Mouse (Mus musculus) cerebellum, adult 2 months (tissue): ENCODE measurements around the gene Igfbp7. TPM values are rescaled to one million over a fixed set of nuclear protein-coding genes. Genes with fewer than 3 reads are reported as not detected.

ENCODE experiments used
- DNase-seq, 2 experiments: peaks; one replicate each; pipeline ENCODE4 v3.0.0; 2021
- H3K27ac ChIP-seq: fragments of 200-500 bp; 2 replicates; pipeline ENCODE4 v1.5.1; 2012; ENCODE audit warnings: low read length, control low read depth, inconsistent platforms; ENCODE audit not compliant: insufficient read depth
- H3K27me3 ChIP-seq: fragments of 200-500 bp; 2 replicates; pipeline ENCODE4 v1.6.1; 2012; ENCODE audit warnings: inconsistent platforms, mild to moderate bottlenecking, low read length, moderate library complexity; ENCODE audit not compliant: control insufficient read depth, insufficient read depth
- H3K4me1 ChIP-seq: fragments of 200-500 bp; 2 replicates; pipeline ENCODE4 v1.6.1; 2011; ENCODE audit warnings: low read length; ENCODE audit not compliant: control insufficient read depth, insufficient read depth
- H3K4me3 ChIP-seq: fragments of 200-500 bp; replicated peaks from 2 replicates; pipeline ENCODE3; 2011; ENCODE audit warnings: mild to moderate bottlenecking, low read depth, low read length, control low read depth; ENCODE audit not compliant: insufficient read depth
- CTCF ChIP-seq: fragments of 200-500 bp; IDR thresholded peaks from 2 replicates; pipeline ENCODE4 v1.5.1; 2011; ENCODE audit warnings: low read depth, mild to moderate bottlenecking, control low read depth, low read length, moderate library complexity, borderline replicate concordance; ENCODE audit not compliant: insufficient read depth
- POLR2A ChIP-seq: fragments of 200-500 bp; IDR thresholded peaks from 2 replicates; pipeline ENCODE4 v1.6.1; 2011; ENCODE audit warnings: low read length, control low read depth, borderline replicate concordance; ENCODE audit not compliant: insufficient read depth
- WGBS: fragments of 180-500 bp; shearing (Covaris S2); methylation state at CpG from one replicate; pipeline ENCODE4 v1.1.7; 2018; 5-methylcytosine and 5-hydroxymethylcytosine counted together
- polyA plus RNA-seq: library from polyadenylated mRNA; depleted of rRNA; stranded (reverse); fragments of >200 nt; gene quantifications from 2 replicates; pipeline ENCODE4 v1.2.3, GENCODE M21; 2012

Igfbp7 gene
- polyA plus RNA-seq, 1 experiment = 82.5 TPM

DNA sequence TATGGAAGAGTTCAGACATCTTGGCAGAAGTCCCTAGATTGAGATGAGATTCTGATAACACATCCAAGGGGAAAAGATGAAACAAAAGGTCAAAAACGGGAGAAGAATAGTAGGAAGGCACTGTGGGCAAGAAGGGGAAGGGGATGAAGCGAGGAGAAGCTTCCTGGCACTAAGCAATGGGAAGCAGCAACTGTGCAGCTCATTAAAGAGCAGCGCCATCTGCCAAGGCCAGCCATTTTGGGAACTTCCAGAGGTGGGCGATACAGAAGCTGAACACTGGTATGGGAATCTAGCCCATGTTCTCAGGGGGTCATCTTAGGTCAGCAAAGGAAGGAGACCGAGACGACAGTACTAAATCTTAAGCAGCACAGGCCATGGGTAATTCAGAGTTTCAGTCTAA is 44.2 kb downstream of the Igfbp7 start:
- H3K4me1 ChIP-seq = no peaks in the 10 kb centered on the region
- 83% methylated on average over 6 of the region's 6 CpGs for WGBS
- no peak overlapping the region for H3K4me3 ChIP-seq
- no peaks in the 10 kb centered on the region for H3K27me3 ChIP-seq
- no peak for TF ChIP-seq CTCF
- no peak for TF ChIP-seq POLR2A
- DNase-seq = no peak
- no peak overlapping the region for H3K27ac ChIP-seq

- TF ChIP-seq CTCF (no peak), POLR2A (no peak)
- no peaks in the 10 kb centered on the region for H3K4me1 ChIP-seq
- H3K27me3 ChIP-seq = no peaks in the 10 kb centered on the region
- 61% methylated on average over 3 of the region's 3 CpGs for WGBS
- DNase-seq = no peak
- H3K27ac ChIP-seq = no peak overlapping the region
- H3K4me3 ChIP-seq = no peak overlapping the region
Measured at GRCm38 (mm10) chr5:77362120-77362519, 45.7 kb downstream of the Igfbp7 start.

DNA sequence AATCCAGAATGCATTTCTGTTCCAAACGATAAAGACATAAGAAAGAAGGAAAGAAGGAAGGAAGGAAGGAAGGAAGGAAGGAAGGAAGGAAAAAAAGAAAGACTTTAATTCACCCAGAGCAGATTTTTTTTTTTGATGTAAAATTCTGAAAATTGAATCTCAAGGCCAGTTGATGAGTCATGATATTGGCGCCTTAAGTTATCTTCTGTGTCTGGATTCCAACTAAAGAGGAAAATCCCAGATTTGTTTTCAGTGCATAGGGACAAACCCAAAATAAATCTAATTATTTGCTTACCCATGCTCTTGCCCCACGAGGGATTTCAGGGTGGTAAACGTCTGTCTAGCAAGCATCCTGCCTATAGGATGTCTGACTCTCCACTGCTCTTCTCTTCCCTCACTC is 46.8 kb downstream of the Igfbp7 start:
- DNase-seq = no peak
- WGBS = 67% methylated on average over 4 of the region's 4 CpGs
- Histone ChIP-seq H3K4me1 (no peaks in the 10 kb centered on the region), H3K27ac (no peak overlapping the region), H3K27me3 (no peaks in the 10 kb centered on the region), H3K4me3 (no peak overlapping the region)
- no peak for TF ChIP-seq CTCF
- no peak for TF ChIP-seq POLR2A

GRCm38 (mm10) chr5:77359971-77360370 is 47.9 kb downstream of the Igfbp7 start:
- Histone ChIP-seq H3K27ac (no peak overlapping the region), H3K27me3 (no peaks in the 10 kb centered on the region), H3K4me3 (no peak overlapping the region), H3K4me1 (no peaks in the 10 kb centered on the region)
- DNase-seq = no peak
- TF ChIP-seq POLR2A = no peak
- TF ChIP-seq CTCF = no peak
- WGBS = 96% methylated on average over 4 of the region's 4 CpGs

DNA sequence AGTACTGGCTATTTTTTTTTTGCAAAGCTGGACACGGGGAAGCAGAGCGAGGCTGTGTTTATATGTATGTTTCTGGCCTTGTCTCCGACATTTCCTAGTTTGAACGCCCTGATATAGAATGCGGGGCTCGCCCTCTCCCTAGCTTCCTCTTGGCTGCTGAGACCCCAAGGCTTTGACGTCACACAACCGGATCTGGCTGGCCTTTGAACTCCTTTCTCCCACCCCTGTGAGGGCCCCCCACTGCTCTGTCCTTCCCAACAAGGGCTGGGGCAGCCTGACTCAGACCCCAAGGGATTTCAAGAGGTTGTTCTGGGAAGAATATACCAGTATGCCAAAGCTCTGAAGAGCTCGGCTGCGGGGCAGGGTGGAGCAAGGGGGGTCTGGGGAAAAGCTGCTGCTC is 49.5 kb downstream of the Igfbp7 start:
- Histone ChIP-seq H3K4me3 (no peak overlapping the region), H3K27ac (no peak overlapping the region), H3K27me3 (no peaks in the 10 kb centered on the region), H3K4me1 (no peaks in the 10 kb centered on the region)
- WGBS = 12% methylated on average over 10 of the region's 10 CpGs
- TF ChIP-seq POLR2A = no peak
- no peak for DNase-seq

DNA sequence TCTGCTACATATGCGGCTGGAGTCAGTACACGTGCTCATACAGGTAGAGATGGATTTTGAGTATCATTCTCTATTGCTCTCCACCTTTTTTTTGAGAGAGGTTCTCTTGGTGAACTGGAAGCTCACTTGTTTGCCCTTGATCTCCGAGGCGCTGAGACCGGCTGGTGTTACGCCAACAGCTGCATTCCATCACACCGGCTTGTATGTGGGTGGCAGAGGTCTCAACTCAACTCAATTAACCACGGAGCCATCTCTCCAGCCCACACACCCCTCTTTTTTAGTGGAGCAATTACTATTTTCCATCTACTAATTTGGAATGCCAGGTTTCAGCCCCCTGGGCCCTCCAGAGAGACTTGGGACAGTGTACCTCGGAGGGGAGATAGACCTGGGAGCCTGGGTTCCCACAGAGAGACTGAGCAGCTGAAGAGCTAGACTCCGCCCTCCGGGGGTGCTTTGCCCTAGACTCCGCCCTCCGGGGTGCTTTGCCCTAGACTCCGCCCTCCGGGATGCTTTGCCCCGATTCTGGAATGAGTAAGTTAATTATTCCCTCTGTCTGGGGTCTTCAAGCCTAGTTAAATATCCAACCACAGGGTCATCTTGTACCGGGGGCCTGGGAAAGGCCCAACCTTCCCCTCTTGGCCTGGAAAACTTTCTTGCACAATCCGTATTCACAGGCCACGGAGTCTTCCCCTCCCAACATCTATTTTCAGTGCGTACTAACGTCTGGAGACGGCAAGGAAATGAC is 50.3 kb downstream of the Igfbp7 start:
- no peak overlapping the region for H3K27ac ChIP-seq
- peak in 1 of 2 experiments; percentile 13 for DNase-seq
- peak overlapping the region; percentile 51 for H3K4me3 ChIP-seq
- H3K27me3 ChIP-seq = no peaks in the 10 kb centered on the region
- no peaks in the 10 kb centered on the region for H3K4me1 ChIP-seq
- TF ChIP-seq POLR2A (no peak), CTCF (no peak)
- 31% methylated on average over 22 of the region's 22 CpGs for WGBS

GRCm38 (mm10) chr5:77355307-77356265 is 52.3 kb downstream of the Igfbp7 start:
- Histone ChIP-seq H3K27me3 (no peaks in the 10 kb centered on the region), H3K27ac (no peak overlapping the region), H3K4me3 (no peak overlapping the region), H3K4me1 (no peaks in the 10 kb centered on the region)
- no peak for DNase-seq
- no peak for TF ChIP-seq CTCF
- TF ChIP-seq POLR2A = no peak
- 89% methylated on average over 19 of the region's 19 CpGs for WGBS
